Mouse (Mus musculus) thymus, adult 2 months (tissue): ENCODE results near the gene Sdccag8.

Experiments used
- CTCF ChIP-seq: fragments of 200-500 bp; IDR thresholded peaks from 2 replicates; pipeline ENCODE4 v1.5.1; 2012; ENCODE audit warnings: mild to moderate bottlenecking, control low read depth, low read length, moderate library complexity, borderline replicate concordance; ENCODE audit not compliant: control insufficient read depth, poor library complexity, insufficient read depth; ENCODE audit errors: extremely low read depth
- POLR2A ChIP-seq: fragments of 200-500 bp; IDR thresholded peaks from 2 replicates; pipeline ENCODE4 v1.6.1; 2012; ENCODE audit warnings: mild to moderate bottlenecking, low read length, control low read depth, moderate library complexity; ENCODE audit not compliant: control insufficient read depth, poor library complexity, insufficient read depth; ENCODE audit errors: extremely low read depth

DNA sequence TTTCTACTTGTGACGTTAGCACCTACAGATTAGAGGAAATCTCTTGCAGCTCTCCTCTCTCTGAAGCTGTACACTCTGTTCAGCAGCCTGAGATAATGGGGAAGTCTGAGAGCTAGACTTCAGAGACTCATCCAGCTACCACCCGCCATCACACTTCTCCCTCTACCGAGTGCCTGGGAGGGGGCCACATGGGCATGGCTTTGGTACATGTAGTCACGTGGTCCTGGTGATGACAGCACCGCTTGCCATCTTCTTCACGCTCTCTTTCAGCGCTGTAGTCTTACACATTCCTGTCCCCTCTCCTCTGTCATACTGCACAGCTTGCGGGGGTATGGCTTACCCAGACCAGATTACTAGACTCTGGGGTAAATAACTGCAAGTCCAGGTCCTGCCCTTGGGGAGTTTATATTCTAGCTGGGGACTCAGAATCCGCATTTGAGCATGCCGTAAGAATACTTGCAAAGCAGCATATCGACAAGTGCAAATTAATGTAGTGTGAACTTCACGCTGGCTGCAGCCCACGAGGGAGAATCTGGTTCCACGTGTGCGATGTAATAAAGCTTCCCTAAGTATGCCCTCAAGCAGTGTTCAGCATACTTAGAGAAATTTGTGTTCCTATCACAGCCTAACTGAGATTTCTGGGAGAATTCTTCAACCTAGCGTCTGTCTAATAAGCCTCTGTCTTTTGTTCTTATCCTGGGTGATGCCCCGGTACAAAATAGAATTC lies 70.9 kb downstream of the Sdccag8 start:
- no peak for TF ChIP-seq CTCF
- TF ChIP-seq POLR2A = no peak
